Mouse (Mus musculus) limb, embryonic 15.5 days (tissue): ENCODE data around the gene Ccnb2. TPM values are rescaled to one million over a fixed set of nuclear protein-coding genes. Genes with fewer than 3 reads are reported as not detected.

Experiments
- ATAC-seq: fragments of 200-750 bp; cut with Nextera tagmentation; 2 replicates; pipeline ENCODE4 v1.8.0; 2017; ENCODE audit warnings: low read depth, moderate TSS enrichment; ENCODE audit not compliant: insufficient number of reproducible peaks, low FRiP score, low TSS enrichment
- H3K27ac ChIP-seq: fragments of 300-500 bp; sonication (generic); 2 replicates; pipeline ENCODE4 v1.5.1; 2015; ENCODE audit warnings: moderate library complexity, mild to moderate bottlenecking, inconsistent platforms
- H3K27me3 ChIP-seq: fragments of 300-500 bp; sonication (generic); 2 replicates; pipeline ENCODE4 v1.6.1; 2015; ENCODE audit warnings: inconsistent platforms
- H3K36me3 ChIP-seq: fragments of 300-500 bp; sonication (generic); 2 replicates; pipeline ENCODE4 v1.6.1; 2015; ENCODE audit warnings: inconsistent platforms
- H3K4me1 ChIP-seq: fragments of 300-500 bp; sonication (generic); 2 replicates; pipeline ENCODE4 v1.6.1; 2015; ENCODE audit warnings: inconsistent platforms
- H3K4me2 ChIP-seq: fragments of 300-500 bp; sonication (generic); 2 replicates; pipeline ENCODE4 v1.6.1; 2015; ENCODE audit warnings: mild to moderate bottlenecking, inconsistent platforms
- H3K4me3 ChIP-seq: fragments of 300-500 bp; sonication (generic); 2 replicates; pipeline ENCODE4 v1.5.1; 2015; ENCODE audit warnings: mild to moderate bottlenecking, inconsistent platforms
- H3K9ac ChIP-seq: fragments of 300-500 bp; sonication (generic); 2 replicates; pipeline ENCODE4 v1.6.1; 2015; ENCODE audit warnings: inconsistent platforms
- H3K9me3 ChIP-seq: fragments of 300-500 bp; sonication (generic); 2 replicates; pipeline ENCODE4 v1.6.1; 2016; ENCODE audit warnings: inconsistent platforms
- WGBS: fragments of 180-500 bp; shearing (Covaris S2); methylation state at CpG from one replicate; pipeline ENCODE4 v1.1.7; 2015; 5-methylcytosine and 5-hydroxymethylcytosine counted together
- microRNA-seq: library from miRNA; unstranded; fragments of <30 nt; microRNA quantifications from one replicate; pipeline ENCODE4, GENCODE M21; 2016
- polyA plus RNA-seq: library from polyadenylated mRNA; unstranded; fragments of >200 nt; fragmentation: Nextera tagmentation; extraction: Ambion mirVana; gene quantifications from 2 replicates; pipeline ENCODE4 v1.2.1, GENCODE M21; 2015

The Ccnb2 gene
- polyA plus RNA-seq, 1 experiment from 2014 or later, result 133 TPM

DNA sequence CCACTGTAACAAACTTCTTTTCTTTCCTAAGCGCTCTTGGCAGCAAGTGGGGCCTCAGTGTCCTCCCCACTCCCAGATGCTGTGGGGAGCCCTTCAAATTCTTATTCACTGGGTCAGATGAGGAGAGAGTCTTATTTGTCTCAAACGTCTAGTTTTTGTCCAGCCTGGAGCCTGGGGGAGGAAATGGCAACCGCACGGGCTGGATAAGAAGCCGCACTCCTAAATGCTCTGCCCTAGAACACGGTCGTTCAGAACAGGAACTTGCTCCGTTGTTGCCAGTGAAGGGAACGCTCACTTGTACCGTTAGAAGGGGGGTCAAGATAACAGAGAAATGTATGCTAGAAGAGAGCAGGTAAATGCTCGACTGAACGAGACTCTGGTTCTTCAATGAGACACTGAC is 39.3 kb downstream of the Ccnb2 start:
- H3K9me3 ChIP-seq, result no peaks in the 10 kb centered on the region
- H3K27me3 ChIP-seq, result no peaks in the 10 kb centered on the region
- WGBS, result 70% methylated on average over 12 of the region's 12 CpGs
- H3K27ac ChIP-seq, result no peak overlapping the region
- no peak overlapping the region for H3K4me3 ChIP-seq
- no peak for ATAC-seq
- H3K4me1 ChIP-seq, result 0 out of 2 replicates have a peak, but pooled peaks cover 5% of the 10 kb centered on the region
- H3K9ac ChIP-seq, result no peak overlapping the region
- no peak overlapping the region for H3K4me2 ChIP-seq
- H3K36me3 ChIP-seq, result peaks cover 59% of the 10 kb centered on the region

DNA sequence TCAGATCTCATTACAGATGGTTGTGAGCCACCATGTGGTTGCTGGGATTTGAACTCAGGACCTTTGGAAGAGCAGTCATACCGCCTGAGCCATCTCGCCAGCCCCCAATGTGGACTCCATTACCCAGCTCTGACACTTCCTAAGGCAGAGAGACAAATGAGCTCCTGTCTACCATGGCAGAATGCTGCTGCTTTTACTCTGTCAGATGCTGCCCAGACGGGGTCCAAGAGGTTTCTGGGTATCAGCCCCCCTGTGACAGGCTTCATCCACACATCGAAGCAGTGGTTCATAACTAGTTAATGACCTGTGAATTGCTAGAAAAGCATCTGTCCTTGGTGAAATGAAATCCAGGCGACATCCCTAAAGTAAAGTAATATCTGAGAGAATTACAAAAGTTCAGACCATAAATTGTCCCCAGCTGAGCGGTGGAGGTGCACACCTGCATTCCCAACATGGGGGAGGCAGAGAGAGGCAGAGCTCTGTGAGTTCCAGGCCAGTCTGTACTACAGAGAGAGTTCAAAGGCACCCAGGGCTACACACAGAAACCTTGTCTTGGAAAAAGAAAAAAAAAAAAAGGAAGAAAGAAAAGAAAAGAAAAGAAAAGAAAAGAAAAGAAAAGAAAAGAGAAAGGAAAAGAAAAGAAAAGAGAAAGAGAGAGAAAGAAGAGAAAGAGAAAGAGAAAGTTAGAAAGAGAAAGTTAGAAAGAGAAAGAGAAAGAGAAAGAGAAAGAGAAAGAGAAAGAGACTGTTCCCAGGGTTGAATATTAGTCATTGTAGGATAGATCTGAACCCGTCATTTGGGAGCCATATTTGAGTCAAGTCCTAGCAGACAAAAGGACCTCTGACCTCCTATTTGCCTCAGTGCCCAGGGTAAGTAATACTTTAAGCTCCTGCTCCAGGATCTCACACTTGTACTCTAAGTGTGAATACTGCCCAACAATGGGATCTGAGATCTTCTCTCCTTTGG is 41.6 kb downstream of the Ccnb2 start:
- H3K9ac ChIP-seq, result no peak overlapping the region
- no peak overlapping the region for H3K4me2 ChIP-seq
- no peak overlapping the region for H3K4me3 ChIP-seq
- H3K9me3 ChIP-seq, result no peaks in the 10 kb centered on the region
- H3K4me1 ChIP-seq, result no peaks in the 10 kb centered on the region
- WGBS, result 66% methylated on average over 7 of the region's 7 CpGs
- H3K27ac ChIP-seq, result no peak overlapping the region
- ATAC-seq, result no peak
- peaks cover 55% of the 10 kb centered on the region for H3K36me3 ChIP-seq
- no peaks in the 10 kb centered on the region for H3K27me3 ChIP-seq

DNA sequence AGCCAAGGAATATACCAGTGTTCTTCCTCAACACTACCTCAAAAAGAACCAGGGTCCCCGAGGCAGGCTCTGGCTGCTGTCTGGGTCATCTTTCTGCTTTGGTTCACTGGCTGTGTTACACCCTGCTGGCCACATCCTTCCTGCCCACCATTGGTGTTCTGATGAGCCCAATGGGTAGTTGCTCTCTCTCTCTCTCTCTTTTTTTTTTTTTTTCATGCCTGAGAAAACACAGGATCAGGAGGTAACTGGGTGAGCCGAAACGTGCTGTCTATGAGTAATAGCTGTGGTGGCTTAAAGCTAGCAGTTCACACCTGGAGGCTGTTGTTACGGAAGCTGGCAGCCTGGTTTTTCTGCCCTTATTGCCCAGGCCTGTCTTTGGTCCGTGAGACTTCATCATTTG is 49.7 kb downstream of the Ccnb2 start:
- Histone ChIP-seq H3K36me3 (peaks cover 57% of the 10 kb centered on the region), H3K4me3 (no peak overlapping the region), H3K9ac (no peak overlapping the region), H3K4me2 (no peak overlapping the region), H3K9me3 (no peaks in the 10 kb centered on the region), H3K4me1 (no peaks in the 10 kb centered on the region), H3K27ac (no peak overlapping the region), H3K27me3 (no peaks in the 10 kb centered on the region)
- WGBS, result 66% methylated on average over 5 of the region's 5 CpGs
- ATAC-seq, result no peak

DNA sequence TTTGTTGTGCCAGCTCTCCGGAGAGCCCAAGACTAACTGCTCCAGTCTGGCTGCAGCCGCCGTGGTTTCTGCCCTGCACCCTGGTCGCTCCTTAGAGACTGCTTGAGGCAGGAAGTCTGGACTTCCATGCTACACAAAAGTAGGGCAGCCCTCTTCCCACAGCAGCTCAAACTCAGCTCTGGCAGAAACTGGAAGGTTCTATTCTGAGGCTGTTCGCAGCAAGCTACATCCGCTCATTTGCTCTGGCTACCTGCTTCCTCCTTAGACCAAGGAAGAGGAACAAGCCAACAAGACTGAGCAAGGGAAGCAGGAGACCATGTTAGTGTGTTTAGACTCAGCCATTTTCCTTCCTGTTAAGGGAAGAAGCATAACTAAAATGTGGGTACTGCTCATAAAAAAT is 54.4 kb downstream of the Ccnb2 start:
- Histone ChIP-seq H3K36me3 (peaks cover 78% of the 10 kb centered on the region), H3K27ac (no peak overlapping the region), H3K4me3 (no peak overlapping the region), H3K9me3 (no peaks in the 10 kb centered on the region), H3K4me1 (no peaks in the 10 kb centered on the region), H3K27me3 (no peaks in the 10 kb centered on the region), H3K4me2 (no peak overlapping the region), H3K9ac (no peak overlapping the region)
- ATAC-seq, result no peak
- WGBS, result 95% methylated on average over 6 of the region's 6 CpGs

DNA sequence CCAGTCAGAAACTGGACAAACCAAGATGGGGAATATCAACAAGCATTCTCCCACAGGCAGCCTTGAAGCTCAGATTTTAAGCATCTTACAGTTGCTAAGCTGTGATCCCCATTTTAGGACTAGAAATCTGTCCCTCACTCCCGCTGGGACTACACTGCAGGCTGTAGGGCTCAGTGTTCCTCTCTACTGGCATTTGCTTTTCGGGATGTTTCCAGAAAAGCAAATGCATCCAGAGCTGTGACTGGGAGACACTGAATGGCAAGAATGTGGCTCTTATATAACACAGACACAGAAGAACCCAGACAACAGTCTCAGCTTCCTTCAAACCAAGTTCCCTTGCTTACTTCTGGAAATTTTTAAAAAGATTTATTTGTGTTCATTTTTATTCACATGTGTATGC is 55.4 kb downstream of the Ccnb2 start:
- Histone ChIP-seq H3K27ac (no peak overlapping the region), H3K4me1 (no peaks in the 10 kb centered on the region), H3K27me3 (no peaks in the 10 kb centered on the region), H3K4me3 (no peak overlapping the region), H3K9me3 (no peaks in the 10 kb centered on the region), H3K36me3 (peaks cover 76% of the 10 kb centered on the region), H3K9ac (no peak overlapping the region), H3K4me2 (no peak overlapping the region)
- WGBS, result 90% methylated on average over 2 of the region's 2 CpGs
- no peak for ATAC-seq

DNA sequence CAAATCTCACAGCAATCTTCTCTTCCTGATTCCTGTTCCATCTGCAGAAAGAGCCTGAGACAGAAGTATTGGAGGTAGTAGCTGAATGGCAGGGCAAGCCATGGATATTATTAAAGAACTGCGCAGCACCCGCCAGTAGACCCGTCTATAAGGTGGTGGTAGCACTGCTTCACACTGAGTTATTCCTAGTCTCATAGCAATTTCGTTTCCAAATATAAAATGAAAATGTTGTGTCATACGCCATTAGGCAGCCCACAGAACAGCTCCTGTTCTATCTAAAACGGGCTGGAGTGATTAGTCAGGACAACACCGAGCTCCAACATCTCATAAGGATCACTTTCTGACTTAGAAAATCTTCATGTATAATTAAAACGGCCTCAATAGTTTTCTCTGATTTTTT is 56.6 kb downstream of the Ccnb2 start:
- no peaks in the 10 kb centered on the region for H3K9me3 ChIP-seq
- H3K4me2 ChIP-seq, result no peak overlapping the region
- no peak for ATAC-seq
- peaks cover 74% of the 10 kb centered on the region for H3K36me3 ChIP-seq
- no peak overlapping the region for H3K9ac ChIP-seq
- no peak overlapping the region for H3K27ac ChIP-seq
- no peaks in the 10 kb centered on the region for H3K4me1 ChIP-seq
- 91% methylated on average over 8 of the region's 8 CpGs for WGBS
- no peaks in the 10 kb centered on the region for H3K27me3 ChIP-seq
- H3K4me3 ChIP-seq, result no peak overlapping the region

DNA sequence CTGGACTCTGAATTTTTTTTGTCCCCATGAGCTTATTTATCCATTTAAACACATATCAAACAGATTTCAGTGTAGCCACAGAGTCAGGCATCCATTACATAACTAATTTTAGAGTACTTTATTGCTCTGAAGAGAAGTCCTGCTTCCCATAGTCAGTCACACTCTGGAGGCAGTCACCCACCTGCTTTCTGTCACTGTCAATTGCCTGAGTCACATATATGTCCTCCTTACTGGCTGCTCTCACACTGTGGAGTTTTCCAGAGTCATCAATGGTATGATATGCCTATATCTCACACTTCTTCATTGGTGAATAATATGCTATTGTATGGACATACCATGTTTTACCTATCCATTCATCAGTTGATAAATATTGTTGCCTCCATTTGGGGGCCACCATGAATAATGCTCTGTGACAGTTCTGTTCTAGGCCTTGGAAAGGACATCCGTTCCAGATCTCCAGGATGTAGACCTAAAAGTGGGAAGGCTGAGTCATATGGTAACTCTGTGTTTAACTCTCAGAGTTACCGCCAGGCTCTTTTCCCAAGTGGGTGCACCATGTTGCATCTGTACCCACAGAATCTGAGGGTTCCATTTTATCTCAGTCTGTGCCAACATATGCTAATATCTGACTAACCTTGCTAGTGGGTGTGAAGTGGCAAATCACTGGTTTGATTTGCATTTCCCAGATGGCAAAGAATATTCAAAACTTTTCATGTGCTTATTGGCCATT is 61.8 kb downstream of the Ccnb2 start:
- Histone ChIP-seq H3K36me3 (peaks cover 72% of the 10 kb centered on the region), H3K9me3 (no peaks in the 10 kb centered on the region), H3K4me1 (no peaks in the 10 kb centered on the region), H3K27me3 (no peaks in the 10 kb centered on the region), H3K4me3 (no peak overlapping the region), H3K9ac (no peak overlapping the region), H3K4me2 (no peak overlapping the region), H3K27ac (no peak overlapping the region)
- 93% methylated on average over 2 of the region's 2 CpGs for WGBS
- no peak for ATAC-seq

Small RNA genes lying within 50 kb of the gene (microRNA-seq; reads per million reads assigned to microRNA genes)
- 3.1 reads per million, percentile 7 among the genes with 10 or more reads in this experiment for gene Mir5626

Other genes starting within 250 kb of the Ccnb2 start
- 27.5 and 28.5 TPM in 2 replicates for gene Myo1e, start 214.2 kb downstream of the Ccnb2 start, polyA plus RNA-seq
- 22.8 and 25.5 TPM in 2 replicates for gene Rnf111, start 82.2 kb upstream of the Ccnb2 start, polyA plus RNA-seq
- gene Sltm, start 121.2 kb upstream of the Ccnb2 start, polyA plus RNA-seq, result 47.4 and 52.8 TPM in 2 replicates
- 0.23 and 0.35 TPM in 2 replicates for gene Gm10642, start 234.7 kb upstream of the Ccnb2 start, polyA plus RNA-seq
- gene Mindy2, start 235.6 kb upstream of the Ccnb2 start, polyA plus RNA-seq, result 12.3 and 13.3 TPM in 2 replicates